Mouse (Mus musculus) G1E (cell line): ENCODE results near the gene Hdac10. TPM values are rescaled to one million over a fixed set of nuclear protein-coding genes. Genes with fewer than 3 reads are reported as not detected.

Source experiments
- ATAC-seq: 2 replicates; pipeline ENCODE4 v1.8.0; 2016; ENCODE audit warnings: mild to moderate bottlenecking; ENCODE audit not compliant: insufficient number of reproducible peaks, poor library complexity, low FRiP score, severe bottlenecking; ENCODE audit errors: extremely low read depth
- DNase-seq: peaks from one replicate; pipeline ENCODE4 v3.0.0; 2012; ENCODE audit warnings: low spot score
- H3K27me3 ChIP-seq: 2 replicates; pipeline ENCODE4 v1.6.1; 2012; ENCODE audit warnings: mild to moderate bottlenecking, low read length, inconsistent platforms; ENCODE audit not compliant: insufficient read depth
- H3K36me3 ChIP-seq: replicated peaks from 2 replicates; pipeline ENCODE3; 2012; ENCODE audit warnings: mild to moderate bottlenecking, inconsistent platforms
- H3K4me1 ChIP-seq: 2 replicates; pipeline ENCODE4 v1.6.1; 2012; ENCODE audit warnings: low read depth, low read length, inconsistent platforms, mixed read lengths; ENCODE audit not compliant: insufficient read depth
- H3K4me3 ChIP-seq: 2 replicates; pipeline ENCODE4 v1.5.1; 2012; ENCODE audit warnings: low read depth, mild to moderate bottlenecking, inconsistent platforms, low read length, moderate library complexity, mixed read lengths
- H3K9me3 ChIP-seq: replicated peaks from 2 replicates; pipeline ENCODE4 v1.6.1; 2012; ENCODE audit warnings: inconsistent platforms
- CTCF ChIP-seq: IDR thresholded peaks from 2 replicates; pipeline ENCODE4 v1.5.1; 2012; ENCODE audit warnings: low read depth, low read length, inconsistent platforms, mixed read lengths
- GATA1 ChIP-seq: IDR thresholded peaks from 2 replicates; pipeline ENCODE4 v1.6.1; 2012; ENCODE audit warnings: borderline replicate concordance, low read length, inconsistent platforms, mixed read lengths
- GATA2 ChIP-seq: IDR thresholded peaks from 2 replicates; pipeline ENCODE4 v1.6.1; 2012; ENCODE audit warnings: low read depth, low read length, inconsistent platforms, borderline replicate concordance
- POLR2AphosphoS5 ChIP-seq: IDR thresholded peaks from 2 replicates; pipeline ENCODE4 v1.6.1; 2012; ENCODE audit warnings: low read depth, low read length, inconsistent platforms; ENCODE audit not compliant: insufficient replicate concordance
- TAL1 ChIP-seq: conservative IDR thresholded peaks from 2 replicates; pipeline ENCODE4 v1.6.1; 2012; ENCODE audit warnings: low read depth, low read length, inconsistent platforms, mixed read lengths
- polyA plus RNA-seq: library from polyadenylated mRNA; stranded (reverse); fragments of >175 nt; gene quantifications from 2 replicates; pipeline ENCODE4 v1.2.3, GENCODE M21; 2012
- total RNA-seq, 2 experiments: library from RNA; stranded (forward) in 1 of 2; stranded (reverse) in 1 of 2; fragments of 200-1000 nt in 1 of 2; fragments of >200 nt in 1 of 2; fragmentation: Nextera tagmentation in 1 of 2; gene quantifications; 2 replicates each; pipeline ENCODE4 v1.2.3; 2014 to 2017

Gene Hdac10
- total and polyA plus RNA-seq, 3 experiments = 9.3 to 18.3 (median 16.1) TPM

DNA sequence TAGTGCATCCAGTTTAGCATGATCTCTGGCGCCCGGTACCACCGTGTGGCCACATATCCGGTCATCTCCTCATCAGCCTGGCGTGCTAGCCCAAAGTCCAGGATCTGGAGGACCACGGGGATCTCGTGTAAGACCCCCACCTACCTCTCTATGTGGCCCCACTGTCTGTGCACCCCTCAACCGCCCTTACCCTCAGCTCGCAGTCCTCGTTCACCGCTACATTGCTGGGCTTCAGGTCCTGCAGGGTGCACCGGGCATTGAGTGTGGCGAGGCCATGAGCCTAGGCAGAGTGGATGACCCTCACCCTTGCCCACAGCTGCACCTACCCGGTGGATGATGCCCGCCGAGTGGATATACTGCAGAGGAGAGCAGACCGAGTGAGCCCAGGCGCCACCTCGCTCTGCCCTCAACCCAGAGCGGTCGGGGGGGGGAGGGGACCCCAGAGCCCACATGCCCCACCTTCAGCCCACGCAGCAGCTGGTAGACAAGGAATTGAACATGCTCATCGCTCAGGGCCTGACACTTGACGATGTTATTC lies 17.4 kb upstream of the Hdac10 start:
- ATAC-seq = no peak
- peaks cover 18% of the 10 kb centered on the region for H3K4me1 ChIP-seq
- no peak for TF ChIP-seq GATA2
- no peak for TF ChIP-seq GATA1
- no peak for TF ChIP-seq TAL1
- no peak for TF ChIP-seq POLR2AphosphoS5
- no peak for TF ChIP-seq CTCF
- no peak for DNase-seq
- H3K36me3 ChIP-seq = no peaks in the 10 kb centered on the region
- peaks cover 79% of the 10 kb centered on the region for H3K27me3 ChIP-seq
- no peaks in the 10 kb centered on the region for H3K9me3 ChIP-seq
- no peak overlapping the region for H3K4me3 ChIP-seq

DNA sequence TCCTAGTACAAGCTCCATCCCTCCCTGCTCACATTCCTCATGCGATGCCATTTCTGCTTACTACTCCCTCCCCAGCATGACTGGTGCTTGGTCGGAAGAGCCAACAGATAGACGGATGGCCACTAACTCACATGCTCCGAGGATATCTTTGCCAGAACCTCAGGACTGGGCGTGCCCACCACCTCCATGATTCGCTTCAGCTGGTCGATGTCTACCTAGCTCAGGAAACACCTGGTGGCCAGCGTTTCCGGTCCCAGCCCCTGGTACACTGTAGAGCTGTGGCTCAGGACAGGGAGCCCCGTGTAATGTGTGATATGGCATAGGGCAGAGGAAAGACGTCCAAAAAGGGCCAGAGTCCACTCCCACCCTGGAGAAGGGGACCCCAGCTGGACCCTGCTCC lies 16.5 kb upstream of the Hdac10 start:
- TF ChIP-seq GATA1 (no peak), CTCF (no peak), GATA2 (no peak), POLR2AphosphoS5 (no peak), TAL1 (no peak)
- no peak for ATAC-seq
- peaks cover 85% of the 10 kb centered on the region for H3K27me3 ChIP-seq

DNA sequence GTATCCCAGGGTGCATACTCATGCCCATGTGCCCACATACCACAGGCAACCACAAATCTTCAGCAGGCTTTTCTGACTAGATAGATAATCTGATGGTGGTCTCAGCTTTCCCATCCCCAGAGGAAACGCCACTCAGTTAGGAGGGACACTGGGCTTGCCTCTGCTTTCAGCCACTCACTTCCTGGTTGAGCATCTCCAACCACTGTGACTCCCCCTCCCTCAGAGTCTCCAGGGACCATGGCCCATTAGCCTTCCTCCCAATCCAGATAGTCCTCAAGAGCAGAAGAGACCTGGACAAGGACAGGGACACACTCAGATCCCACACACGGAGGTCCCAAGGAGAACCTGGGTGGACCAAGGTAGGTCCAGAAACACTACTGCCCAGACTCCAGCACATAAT lies 14.6 kb upstream of the Hdac10 start:
- H3K36me3 ChIP-seq = no peaks in the 10 kb centered on the region
- H3K4me3 ChIP-seq = no peak overlapping the region
- TF ChIP-seq TAL1 (no peak), GATA2 (no peak), CTCF (no peak)
- H3K9me3 ChIP-seq = no peaks in the 10 kb centered on the region
- H3K27me3 ChIP-seq = peaks cover 85% of the 10 kb centered on the region
- DNase-seq (no peak), ATAC-seq (no peak)
- peaks cover 2% of the 10 kb centered on the region; the same call in 1 of the 2 replicates for H3K4me1 ChIP-seq

More for the DNA sequence above, 16.5 kb upstream of the Hdac10 start:
- no peak overlapping the region for H3K4me3 ChIP-seq
- peaks cover 15% of the 10 kb centered on the region for H3K4me1 ChIP-seq
- H3K36me3 ChIP-seq = no peaks in the 10 kb centered on the region
- no peak for DNase-seq
- H3K9me3 ChIP-seq = no peaks in the 10 kb centered on the region

DNA sequence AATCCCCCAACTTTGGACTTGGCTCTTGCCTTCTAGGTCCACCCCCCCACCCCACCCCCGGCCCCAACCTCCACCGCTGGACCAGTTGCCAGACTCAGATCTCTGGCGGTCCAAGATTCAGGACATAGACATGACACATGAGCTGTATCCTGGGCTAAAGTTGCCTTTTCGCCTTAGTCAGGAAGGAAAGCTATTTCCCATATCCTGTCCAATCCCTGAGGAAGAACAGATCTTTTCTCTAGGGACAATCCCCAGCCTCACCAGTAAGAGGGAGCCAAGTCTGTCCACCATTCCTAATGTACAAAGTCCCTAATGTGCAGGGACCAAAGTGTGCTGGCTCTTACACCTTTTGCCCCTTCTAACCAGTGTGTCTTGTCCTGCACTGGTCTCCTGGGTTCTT lies 13.4 kb upstream of the Hdac10 start:
- 0 out of 2 replicates have a peak, but pooled peaks cover 2% of the 10 kb centered on the region for H3K4me1 ChIP-seq
- no peak overlapping the region for H3K4me3 ChIP-seq
- no peaks in the 10 kb centered on the region for H3K9me3 ChIP-seq
- ATAC-seq = no peak
- TF ChIP-seq GATA2 (no peak), CTCF (no peak), GATA1 (no peak), POLR2AphosphoS5 (no peak), TAL1 (no peak)
- no peaks in the 10 kb centered on the region for H3K36me3 ChIP-seq
- H3K27me3 ChIP-seq = peaks cover 85% of the 10 kb centered on the region
- no peak for DNase-seq

DNA sequence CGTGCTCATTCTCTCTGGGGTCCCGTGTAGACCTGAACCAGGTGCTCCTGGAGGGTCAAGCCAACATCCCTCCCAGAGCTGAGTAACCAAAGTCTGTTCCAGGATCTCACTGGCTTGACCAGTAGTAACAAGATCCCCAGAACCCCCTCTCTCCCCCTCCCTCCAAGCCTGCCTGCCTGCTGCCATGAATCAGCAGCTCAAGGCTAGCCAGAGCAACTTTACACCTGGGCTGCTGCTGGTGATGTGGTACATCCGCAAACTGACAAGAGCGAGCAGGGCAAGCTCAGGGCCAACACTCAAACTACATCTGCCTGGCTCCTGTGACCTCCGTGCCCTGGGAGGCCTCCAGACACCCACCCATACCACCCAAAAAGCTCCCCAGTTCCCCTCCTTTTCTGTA lies 12.9 kb upstream of the Hdac10 start:
- Histone ChIP-seq H3K4me1 (0 out of 2 replicates have a peak, but pooled peaks cover 2% of the 10 kb centered on the region), H3K4me3 (no peak overlapping the region), H3K36me3 (no peaks in the 10 kb centered on the region), H3K9me3 (no peaks in the 10 kb centered on the region), H3K27me3 (peaks cover 81% of the 10 kb centered on the region)
- no peak for ATAC-seq
- DNase-seq = no peak
- TF ChIP-seq TAL1 = no peak
- TF ChIP-seq GATA2 = no peak
- TF ChIP-seq CTCF = no peak
- TF ChIP-seq GATA1 = no peak
- TF ChIP-seq POLR2AphosphoS5 = no peak

DNA sequence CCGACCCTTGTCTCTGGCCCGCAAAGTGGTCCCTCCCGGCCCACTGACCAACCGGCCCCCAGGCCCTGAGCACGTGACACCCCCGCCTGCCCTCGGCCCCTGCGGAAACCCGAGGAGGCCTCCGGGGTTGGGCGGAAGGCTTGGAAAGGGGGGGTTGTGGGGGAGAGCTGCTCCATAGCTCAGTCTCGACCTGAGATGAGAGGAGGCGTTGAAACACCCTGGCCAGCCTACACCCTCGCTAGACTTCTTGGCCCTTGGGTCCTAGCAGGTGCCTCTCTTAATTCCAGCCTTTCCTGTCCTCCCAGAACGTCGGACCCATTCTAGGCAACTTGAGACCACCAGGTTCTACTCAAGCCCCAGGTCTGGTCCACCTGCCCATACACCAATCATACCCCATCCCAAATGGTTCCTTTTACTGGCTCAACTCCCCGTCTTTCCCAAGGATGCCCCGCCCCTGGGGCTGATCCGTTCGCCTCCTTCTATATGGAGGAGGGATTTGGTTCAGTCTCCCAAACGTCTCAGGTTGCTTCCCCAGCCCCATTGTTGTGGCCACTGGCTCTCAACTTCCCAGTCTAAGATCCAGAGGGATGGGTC lies 12.3 kb upstream of the Hdac10 start, which contains the start of gene Mapk12:
Mapk12 (minus strand) TSS at position 45 of the 594 bp plus-strand sequence.
- no peak within 1 kb of the TSS for H3K4me3 ChIP-seq
- ATAC-seq (no peak), DNase-seq (no peak)
- 0 out of 2 replicates have a peak, but pooled peaks cover 2% of the 10 kb centered on the region for H3K4me1 ChIP-seq
- no peaks in the 10 kb centered on the region for H3K36me3 ChIP-seq
- H3K9me3 ChIP-seq = no peaks in the 10 kb centered on the region
- TF ChIP-seq POLR2AphosphoS5 (no peak), TAL1 (no peak), GATA2 (no peak), GATA1 (no peak), CTCF (no peak)
- peaks cover 74% of the 10 kb centered on the region for H3K27me3 ChIP-seq
